ENCODE assay signal across 8 mouse cellular contexts in genomic region chr4:132268871-132269739, GRCm38 (mm10). TPM values are rescaled to one million over a fixed set of nuclear protein-coding genes. Genes with fewer than 3 reads are reported as not detected.
A peak's percentile ranks its signal among the peaks of the same experiment; 100 is the strongest.
DNase-seq lines count a peak whose midpoint lies in the region; ATAC-seq lines count a peak whose summit lies in the region.

No protein-coding gene starts in this region.

- H3K4me2 ChIP-seq in kidney, embryonic 15.5 days = no peak overlapping the region

- no peak overlapping the region for H3K9ac ChIP-seq in kidney, embryonic 15.5 days

- peaks cover 14% of the 10 kb centered on the region for H3K4me1 ChIP-seq in kidney, embryonic 15.5 days

- H3K9me3 ChIP-seq in kidney, embryonic 15.5 days (replicated peaks) = no peaks in the 10 kb centered on the region

- WGBS in kidney, embryonic 15.5 days = 11% methylated on average over 6 of the region's 6 CpGs

- no peak for DNase-seq in kidney, adult 8-10 months
- peak; percentile 67 for DNase-seq in Muller cell, postnatal 12 days (ENCODE audit: inconsistent ontology term)
- peak; percentile 14 for DNase-seq in forelimb bud, embryonic 11.5 days (ENCODE audit: low read depth, low spot score)
- DNase-seq in right cerebral cortex, adult 18-20 months = no peak
- no peak for DNase-seq in left cerebral cortex, adult 18-20 months (ENCODE audit: low spot score in 2 of 2)
- no peak for DNase-seq in layer of hippocampus, adult 9-11 months

- H3K27me3 ChIP-seq in kidney, embryonic 15.5 days = no peaks in the 10 kb centered on the region

- ATAC-seq in kidney, embryonic 15.5 days (replicated peaks; ENCODE audit: low FRiP score) = peak; percentile 19; the same call in 1 of the 2 replicates
- ATAC-seq in megakaryocyte, adult 5-6 weeks (ENCODE audit: poor library complexity, severe bottlenecking) = peak; percentile 14

- H3K4me3 ChIP-seq in kidney, embryonic 15.5 days (replicated peaks) = 0 out of 2 replicates have a peak overlapping the region, but pooled peaks have one; percentile 37

- no peaks in the 10 kb centered on the region for H3K36me3 ChIP-seq in kidney, embryonic 15.5 days

- peak overlapping the region; percentile 98 for H3K27ac ChIP-seq in kidney, embryonic 15.5 days

RNA-seq across cellular contexts. Expression of gene Taf12, which starts 5.1 kb away (rescaled TPM):
- polyA plus RNA-seq in kidney, embryonic 15.5 days (2015; fragmentation: Nextera tagmentation; extraction: Ambion mirVana) = 47.7 and 48.3 TPM in 2 replicates
- total RNA-seq in megakaryocyte, adult 5-6 weeks (2015) = 40.8 and 41.2 TPM in 2 replicates
- total RNA-seq in megakaryocyte, adult 5-6 weeks (2017) = 49.0 and 74.5 TPM in 2 replicates
- 10 to 100 TPM; 23.1 to 24.5 TPM for total RNA-seq in left cerebral cortex, adult 18-20 months (2021)

RNA-seq across cellular contexts. Expression of gene Gmeb1, which starts 7.7 kb away (rescaled TPM):
- polyA plus RNA-seq in kidney, embryonic 15.5 days (2015; fragmentation: Nextera tagmentation; extraction: Ambion mirVana) = 40.0 and 40.1 TPM in 2 replicates
- 17.9 and 21.6 TPM in 2 replicates for total RNA-seq in megakaryocyte, adult 5-6 weeks (2015)
- 29.0 and 29.5 TPM in 2 replicates for total RNA-seq in megakaryocyte, adult 5-6 weeks (2017)
- 10 to 100 TPM; 22.1 to 22.8 TPM for total RNA-seq in left cerebral cortex, adult 18-20 months (2021)

RNA-seq across cellular contexts. Expression of gene Rab42, which starts 34.1 kb away (rescaled TPM):
- 3.3 and 3.5 TPM in 2 replicates for polyA plus RNA-seq in kidney, embryonic 15.5 days (2015; fragmentation: Nextera tagmentation; extraction: Ambion mirVana)
- total RNA-seq in megakaryocyte, adult 5-6 weeks (2015) = not detected in 2 replicates
- not detected in 2 replicates for total RNA-seq in megakaryocyte, adult 5-6 weeks (2017)
- 1 to 10 TPM; 1.9 to 2.7 TPM for total RNA-seq in left cerebral cortex, adult 18-20 months (2021)

RNA-seq across cellular contexts. Expression of gene Ythdf2, which starts 57.0 kb away (rescaled TPM):
- polyA plus RNA-seq in kidney, embryonic 15.5 days (2015; fragmentation: Nextera tagmentation; extraction: Ambion mirVana) = 107 and 113 TPM in 2 replicates
- 32.4 and 32.9 TPM in 2 replicates for total RNA-seq in megakaryocyte, adult 5-6 weeks (2015)
- total RNA-seq in megakaryocyte, adult 5-6 weeks (2017) = 35.0 and 42.0 TPM in 2 replicates
- total RNA-seq in left cerebral cortex, adult 18-20 months (2021) = 10 to 100 TPM; 45.0 to 48.1 TPM

Comparison
In these comparisons a context has a peak if more than half of its experiments do, and no peak if none do; other contexts are left out.
1. DNase-seq: peak in Muller cell, postnatal 12 days (single experiment) and forelimb bud, embryonic 11.5 days (single experiment); none in kidney, adult 8-10 months (0 of 2), right cerebral cortex, adult 18-20 months (single experiment), left cerebral cortex, adult 18-20 months (0 of 2) and layer of hippocampus, adult 9-11 months (single experiment).